Mouse (Mus musculus): ENCODE results near the gene Igsf21.

- no peak for TF ChIP-seq CTCF (IDR thresholded peaks at IDR 0.05; ENCODE audit: borderline replicate concordance, extremely low read depth, insufficient read depth, insufficient read length)
- TF ChIP-seq POLR2A (IDR thresholded peaks at IDR 0.05; ENCODE audit: borderline replicate concordance, extremely low read depth, insufficient read depth, insufficient read length, poor library complexity, severe bottlenecking), result no peak
These were observed 168.2 kb downstream of the Igsf21 start for GRCm38 (mm10) chr4:140078416-140078815.
